Mouse (Mus musculus) G1E (cell line): ENCODE data around the gene Lekr1. TPM values are rescaled to one million over a fixed set of nuclear protein-coding genes. Genes with fewer than 3 reads are reported as not detected.

ENCODE experiments used
- ATAC-seq: 2 replicates; pipeline ENCODE4 v1.8.0; 2016; ENCODE audit warnings: mild to moderate bottlenecking; ENCODE audit not compliant: insufficient number of reproducible peaks, poor library complexity, low FRiP score, severe bottlenecking; ENCODE audit errors: extremely low read depth
- DNase-seq: peaks from one replicate; pipeline ENCODE4 v3.0.0; 2012; ENCODE audit warnings: low spot score
- H3K27me3 ChIP-seq: 2 replicates; pipeline ENCODE4 v1.6.1; 2012; ENCODE audit warnings: mild to moderate bottlenecking, low read length, inconsistent platforms; ENCODE audit not compliant: insufficient read depth
- H3K36me3 ChIP-seq: replicated peaks from 2 replicates; pipeline ENCODE3; 2012; ENCODE audit warnings: mild to moderate bottlenecking, inconsistent platforms
- H3K4me1 ChIP-seq: 2 replicates; pipeline ENCODE4 v1.6.1; 2012; ENCODE audit warnings: low read depth, low read length, inconsistent platforms, mixed read lengths; ENCODE audit not compliant: insufficient read depth
- H3K4me3 ChIP-seq: 2 replicates; pipeline ENCODE4 v1.5.1; 2012; ENCODE audit warnings: low read depth, mild to moderate bottlenecking, inconsistent platforms, low read length, moderate library complexity, mixed read lengths
- H3K9me3 ChIP-seq: replicated peaks from 2 replicates; pipeline ENCODE4 v1.6.1; 2012; ENCODE audit warnings: inconsistent platforms
- CTCF ChIP-seq: IDR thresholded peaks from 2 replicates; pipeline ENCODE4 v1.5.1; 2012; ENCODE audit warnings: low read depth, low read length, inconsistent platforms, mixed read lengths
- GATA1 ChIP-seq: IDR thresholded peaks from 2 replicates; pipeline ENCODE4 v1.6.1; 2012; ENCODE audit warnings: borderline replicate concordance, low read length, inconsistent platforms, mixed read lengths
- GATA2 ChIP-seq: IDR thresholded peaks from 2 replicates; pipeline ENCODE4 v1.6.1; 2012; ENCODE audit warnings: low read depth, low read length, inconsistent platforms, borderline replicate concordance
- POLR2AphosphoS5 ChIP-seq: IDR thresholded peaks from 2 replicates; pipeline ENCODE4 v1.6.1; 2012; ENCODE audit warnings: low read depth, low read length, inconsistent platforms; ENCODE audit not compliant: insufficient replicate concordance
- TAL1 ChIP-seq: conservative IDR thresholded peaks from 2 replicates; pipeline ENCODE4 v1.6.1; 2012; ENCODE audit warnings: low read depth, low read length, inconsistent platforms, mixed read lengths
- polyA plus RNA-seq: library from polyadenylated mRNA; stranded (reverse); fragments of >175 nt; gene quantifications from 2 replicates; pipeline ENCODE4 v1.2.3, GENCODE M21; 2012
- total RNA-seq, 2 experiments: library from RNA; stranded (forward) in 1 of 2; stranded (reverse) in 1 of 2; fragments of 200-1000 nt in 1 of 2; fragments of >200 nt in 1 of 2; fragmentation: Nextera tagmentation in 1 of 2; gene quantifications; 2 replicates each; pipeline ENCODE4 v1.2.3; 2014 to 2017

Lekr1 gene
- total and polyA plus RNA-seq, 3 experiments: 0.11 TPM; not detected in 2

- Histone ChIP-seq H3K4me3 (no peak overlapping the region), H3K27me3 (no peaks in the 10 kb centered on the region), H3K4me1 (no peaks in the 10 kb centered on the region), H3K36me3 (no peaks in the 10 kb centered on the region), H3K9me3 (no peaks in the 10 kb centered on the region)
- DNase-seq (no peak), ATAC-seq (no peak)
- TF ChIP-seq POLR2AphosphoS5 (no peak), CTCF (no peak), GATA1 (no peak), TAL1 (no peak), GATA2 (no peak)
Measured at GRCm38 (mm10) chr3:65842515-65843184, 176.6 kb downstream of the Lekr1 start.

DNA sequence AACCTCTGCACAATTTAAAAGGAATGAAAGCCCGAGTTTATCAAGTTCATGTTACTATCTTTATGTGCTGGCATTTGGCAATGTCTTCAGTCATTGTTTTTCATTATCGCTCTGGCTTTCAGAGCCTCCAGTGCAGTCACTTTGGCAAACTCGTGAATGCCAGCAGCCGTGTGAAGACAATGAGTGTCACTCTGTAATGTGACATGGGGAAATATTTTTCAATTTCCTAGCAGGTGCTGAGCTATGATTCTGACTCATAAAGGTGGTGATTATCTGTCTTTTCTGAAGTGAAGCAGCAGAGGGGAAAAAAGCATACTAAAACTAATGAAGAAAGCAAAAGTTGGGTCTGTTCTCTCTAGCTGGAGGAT is 177.1 kb downstream of the Lekr1 start:
- DNase-seq: no peak
- Histone ChIP-seq H3K36me3 (no peaks in the 10 kb centered on the region), H3K27me3 (no peaks in the 10 kb centered on the region), H3K4me3 (no peak overlapping the region), H3K9me3 (no peaks in the 10 kb centered on the region), H3K4me1 (no peaks in the 10 kb centered on the region)
- no peak for ATAC-seq
- no peak for TF ChIP-seq GATA1
- TF ChIP-seq GATA2: no peak
- TF ChIP-seq POLR2AphosphoS5: no peak
- TF ChIP-seq TAL1: no peak
- no peak for TF ChIP-seq CTCF

GRCm38 (mm10) chr3:65844302-65844701 is 178.3 kb downstream of the Lekr1 start:
- no peaks in the 10 kb centered on the region for H3K36me3 ChIP-seq
- H3K9me3 ChIP-seq: no peaks in the 10 kb centered on the region
- TF ChIP-seq CTCF (no peak), TAL1 (no peak), GATA2 (no peak), GATA1 (no peak), POLR2AphosphoS5 (no peak)
- H3K4me3 ChIP-seq: no peak overlapping the region
- ATAC-seq: no peak
- H3K4me1 ChIP-seq: no peaks in the 10 kb centered on the region
- H3K27me3 ChIP-seq: no peaks in the 10 kb centered on the region
- no peak for DNase-seq

GRCm38 (mm10) chr3:65844851-65845552 is 179.0 kb downstream of the Lekr1 start:
- H3K27me3 ChIP-seq: no peaks in the 10 kb centered on the region
- DNase-seq: no peak
- no peaks in the 10 kb centered on the region for H3K36me3 ChIP-seq
- H3K9me3 ChIP-seq: no peaks in the 10 kb centered on the region
- no peaks in the 10 kb centered on the region for H3K4me1 ChIP-seq
- no peak for ATAC-seq
- H3K4me3 ChIP-seq: no peak overlapping the region
- TF ChIP-seq TAL1: no peak
- TF ChIP-seq CTCF: no peak
- TF ChIP-seq POLR2AphosphoS5: no peak

GRCm38 (mm10) chr3:65847158-65847787 is 181.2 kb downstream of the Lekr1 start:
- DNase-seq (no peak), ATAC-seq (no peak)
- H3K4me1 ChIP-seq: no peaks in the 10 kb centered on the region
- no peaks in the 10 kb centered on the region for H3K9me3 ChIP-seq
- no peak for TF ChIP-seq GATA2
- TF ChIP-seq CTCF: no peak
- TF ChIP-seq GATA1: no peak
- no peak for TF ChIP-seq TAL1
- TF ChIP-seq POLR2AphosphoS5: no peak
- H3K4me3 ChIP-seq: no peak overlapping the region
- H3K36me3 ChIP-seq: no peaks in the 10 kb centered on the region
- H3K27me3 ChIP-seq: no peaks in the 10 kb centered on the region

- Histone ChIP-seq H3K4me1 (no peaks in the 10 kb centered on the region), H3K4me3 (no peak overlapping the region), H3K9me3 (no peaks in the 10 kb centered on the region), H3K36me3 (no peaks in the 10 kb centered on the region), H3K27me3 (no peaks in the 10 kb centered on the region)
- no peak for TF ChIP-seq TAL1
- ATAC-seq (no peak), DNase-seq (no peak)
Measured at GRCm38 (mm10) chr3:65853746-65854145, 187.7 kb downstream of the Lekr1 start.
